Mouse (Mus musculus): Measurements from ENCODE around the gene Ddx31.

Ddx31 gene

DNA sequence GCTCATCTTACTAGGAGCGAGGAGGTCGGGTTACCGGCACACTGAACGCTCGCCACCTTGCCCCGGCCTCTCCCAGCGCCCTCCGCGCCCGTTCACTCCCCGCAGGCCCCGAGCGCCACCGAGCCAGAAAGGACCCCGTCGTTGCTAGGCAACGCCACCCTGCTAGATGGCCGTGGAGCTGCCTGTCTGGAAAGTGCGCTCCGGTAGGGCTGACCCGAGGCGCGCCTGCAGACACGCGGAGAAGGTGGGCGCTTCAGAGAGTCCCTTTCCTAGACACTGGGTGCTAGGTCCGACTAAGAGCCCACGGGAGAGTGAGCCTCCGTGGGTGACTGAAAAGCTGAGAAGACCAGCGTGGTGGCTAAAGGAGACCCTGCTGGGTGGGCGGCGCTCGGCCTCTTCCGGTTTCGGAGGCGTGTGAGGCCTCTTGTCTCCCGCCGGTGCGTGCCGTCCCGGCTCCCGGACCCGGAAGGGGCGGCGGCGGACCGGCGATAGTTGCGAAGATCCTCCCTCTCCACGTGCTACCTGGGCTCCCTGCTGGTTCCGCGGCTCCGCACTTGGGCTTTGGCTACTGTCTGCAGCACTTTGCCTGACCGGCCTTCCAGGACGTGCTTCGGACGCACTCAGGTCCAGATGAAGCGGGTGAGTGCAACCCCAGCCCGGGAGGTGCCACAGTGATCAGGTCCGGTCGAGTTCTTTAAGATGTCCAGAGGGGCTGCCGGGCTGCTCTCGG, at the start of gene Ddx31, which contains the start of gene Gtf3c4:
TSS of gene Ddx31 (plus strand) at position 185 of the 730 bp plus-strand sequence.
TSS of gene Gtf3c4 (minus strand) at position 139 of the 730 bp plus-strand sequence.
- DNase-seq, result peak; percentile 97

GRCm38 (mm10) chr2:28792931-28793610, 47.1 kb upstream of the Ddx31 start:
- peak; percentile 56 for DNase-seq

DNA sequence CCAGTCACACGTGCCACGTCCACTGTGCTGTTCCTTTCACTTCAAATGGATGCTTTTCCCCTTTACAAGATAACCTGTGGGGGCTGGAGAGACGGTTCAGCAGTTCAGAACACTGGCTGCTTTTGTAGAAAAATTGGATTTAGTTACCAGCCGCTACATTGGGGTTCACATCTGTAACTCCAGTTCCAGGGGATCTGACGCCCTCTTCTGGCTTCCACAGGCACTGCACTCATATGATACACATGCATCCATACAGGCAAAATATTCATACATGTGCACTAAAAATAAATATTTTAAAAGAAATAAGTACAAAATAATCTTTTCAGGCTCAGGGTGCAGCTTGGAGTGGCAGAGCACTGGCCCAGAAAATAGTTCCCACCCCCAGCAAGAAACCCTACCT, 45.6 kb upstream of the Ddx31 start:
- no peak for DNase-seq

- DNase-seq, result no peak
Measured at GRCm38 (mm10) chr2:28796298-28796697, 43.9 kb upstream of the Ddx31 start.

GRCm38 (mm10) chr2:28797490-28798106, 42.6 kb upstream of the Ddx31 start:
- DNase-seq, result no peak

GRCm38 (mm10) chr2:28798390-28798789, 41.8 kb upstream of the Ddx31 start:
- peak; percentile 26 for DNase-seq

DNA sequence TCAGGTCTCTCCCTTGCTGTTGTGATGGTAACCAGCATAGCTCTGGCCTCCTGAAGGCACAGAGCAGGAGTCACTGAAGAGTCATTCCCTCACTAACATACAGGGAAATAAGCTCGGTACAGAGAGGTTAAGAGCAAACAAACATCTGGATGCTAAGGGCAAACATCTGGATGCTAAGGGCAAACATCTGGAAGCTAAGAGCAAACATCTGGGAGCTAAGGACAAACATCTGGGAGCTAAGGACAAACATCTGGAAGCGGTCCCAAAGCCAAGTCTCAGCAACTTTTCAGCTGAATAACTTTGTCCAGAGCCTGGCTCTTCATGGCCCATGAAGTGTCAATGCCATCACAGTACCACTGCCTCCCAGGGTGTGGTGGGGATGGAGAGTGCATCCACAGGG, 40.6 kb upstream of the Ddx31 start:
- DNase-seq, result no peak

- DNase-seq, result no peak
Measured at GRCm38 (mm10) chr2:28803406-28803805, 36.8 kb upstream of the Ddx31 start.

DNA sequence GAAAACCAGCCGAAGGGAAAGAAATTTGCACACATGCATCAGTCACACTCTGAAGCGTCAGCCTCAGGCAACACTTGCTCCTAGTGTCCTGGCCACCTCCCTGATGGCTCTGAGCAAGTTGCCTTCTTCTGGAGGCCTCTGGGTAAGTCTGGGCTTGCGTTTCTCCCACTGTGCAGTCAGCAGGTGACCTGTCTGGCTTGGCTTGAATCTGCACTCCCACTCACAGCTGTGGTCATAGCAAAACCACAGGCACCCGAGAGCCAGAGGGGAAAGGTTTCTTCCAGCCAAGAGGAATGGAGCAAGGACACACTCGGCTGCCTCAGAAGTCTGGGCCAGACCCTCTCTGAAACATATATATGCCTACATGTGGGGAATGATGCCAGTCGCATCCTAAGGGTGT, 31.4 kb upstream of the Ddx31 start:
- no peak for DNase-seq

- DNase-seq, result no peak
Measured at GRCm38 (mm10) chr2:28810260-28811013, 29.8 kb upstream of the Ddx31 start.

- DNase-seq, result no peak
Measured at GRCm38 (mm10) chr2:28818866-28819265, 21.3 kb upstream of the Ddx31 start.

GRCm38 (mm10) chr2:28829265-28829664, 10.9 kb upstream of the Ddx31 start:
- DNase-seq, result peak; percentile 56

- DNase-seq, result peak; percentile 59
Measured at GRCm38 (mm10) chr2:28836181-28836940, 3.8 kb upstream of the Ddx31 start.

GRCm38 (mm10) chr2:28839501-28840221, 545 bp upstream of the Ddx31 start:
- DNase-seq, result peak; percentile 50

- no peak for DNase-seq
Measured at GRCm38 (mm10) chr2:28842042-28842441, 1.8 kb downstream of the Ddx31 start.

GRCm38 (mm10) chr2:28848879-28849278, 8.7 kb downstream of the Ddx31 start:
- no peak for DNase-seq

GRCm38 (mm10) chr2:28852594-28852993, 12.4 kb downstream of the Ddx31 start:
- no peak for DNase-seq

GRCm38 (mm10) chr2:28855773-28856172, 15.6 kb downstream of the Ddx31 start:
- peak; percentile 17 for DNase-seq

GRCm38 (mm10) chr2:28859303-28859702, 19.1 kb downstream of the Ddx31 start:
- no peak for DNase-seq

- DNase-seq, result no peak
Measured at GRCm38 (mm10) chr2:28860678-28861423, 20.6 kb downstream of the Ddx31 start.

- no peak for DNase-seq
Measured at GRCm38 (mm10) chr2:28863857-28864256, 23.7 kb downstream of the Ddx31 start.

Data from kidney, postnatal 10 days (tissue).